Mouse (Mus musculus): Measurements from ENCODE around the gene Cfap52. TPM values are rescaled to one million over a fixed set of nuclear protein-coding genes. Genes with fewer than 3 reads are reported as not detected.
A peak's percentile ranks its signal among the peaks of the same experiment; 100 is the strongest.

The Cfap52 gene
- polyA plus RNA-seq, 1 experiment from 2014 or later: 1.0 TPM

GRCm38 (mm10) chr11:67921827-67922754 lies 43.4 kb downstream of the Cfap52 start, which contains the start of gene Usp43:
TSS of gene Usp43 (minus strand) at chr11:67922153.
- Histone ChIP-seq H3K27me3 (replicated peaks; ENCODE audit: control insufficient read depth, insufficient read depth, low read length) (peaks cover 16% of the 10 kb centered on the region; the same call in 1 of the 2 replicates), H3K36me3 (ENCODE audit: control insufficient read depth, insufficient read depth, low read length) (no peaks in the 10 kb centered on the region), H3K27ac (ENCODE audit: low read depth) (peak within 1 kb of the TSS; percentile 78), H3K4me2 (ENCODE audit: low read length) (peak within 1 kb of the TSS; percentile 99), H3K4me1 (replicated peaks; ENCODE audit: control insufficient read depth, insufficient read depth, low read length) (no peaks in the 10 kb centered on the region), H3K9ac (ENCODE audit: low read length) (peak within 1 kb of the TSS; percentile 64), H3K9me3 (ENCODE audit: control insufficient read depth, low read length) (no peaks in the 10 kb centered on the region), H3K4me3 (ENCODE audit: low read depth, low read length) (peak within 1 kb of the TSS; percentile 67)
- ATAC-seq (replicated peaks; ENCODE audit: low FRiP score, low TSS enrichment, low read depth) (peak; percentile 86), DNase-seq (ENCODE audit: low spot score) (peak; percentile 82)
- WGBS: 3% methylated on average over 69 of the region's 80 CpGs

GRCm38 (mm10) chr11:67921091-67921826 lies 44.2 kb downstream of the Cfap52 start:
- peak; percentile 42 for ATAC-seq (replicated peaks; ENCODE audit: low FRiP score, low TSS enrichment, low read depth)
- H3K4me1 ChIP-seq (replicated peaks; ENCODE audit: control insufficient read depth, insufficient read depth, low read length): no peaks in the 10 kb centered on the region
- H3K27ac ChIP-seq (ENCODE audit: low read depth): peak overlapping the region; percentile 78
- peak overlapping the region; percentile 67 for H3K4me3 ChIP-seq (ENCODE audit: low read depth, low read length)
- H3K27me3 ChIP-seq (replicated peaks; ENCODE audit: control insufficient read depth, insufficient read depth, low read length): peaks cover 16% of the 10 kb centered on the region; the same call in 1 of the 2 replicates
- DNase-seq (ENCODE audit: low spot score): no peak
- no peaks in the 10 kb centered on the region for H3K36me3 ChIP-seq (ENCODE audit: control insufficient read depth, insufficient read depth, low read length)
- peak overlapping the region; percentile 64 for H3K9ac ChIP-seq (ENCODE audit: low read length)
- peak overlapping the region; percentile 99 for H3K4me2 ChIP-seq (ENCODE audit: low read length)
- H3K9me3 ChIP-seq (ENCODE audit: control insufficient read depth, low read length): no peaks in the 10 kb centered on the region
- WGBS: 2% methylated on average over 47 of the region's 47 CpGs

- H3K4me2 ChIP-seq (ENCODE audit: low read length): peak overlapping the region; percentile 99
- peak overlapping the region; percentile 67 for H3K4me3 ChIP-seq (ENCODE audit: low read depth, low read length)
- 48% methylated on average over 9 of the region's 9 CpGs for WGBS
- H3K36me3 ChIP-seq (ENCODE audit: control insufficient read depth, insufficient read depth, low read length): no peaks in the 10 kb centered on the region
- no peak overlapping the region for H3K27ac ChIP-seq (ENCODE audit: low read depth)
- no peak for ATAC-seq (replicated peaks; ENCODE audit: low FRiP score, low TSS enrichment, low read depth)
- no peak overlapping the region for H3K9ac ChIP-seq (ENCODE audit: low read length)
- H3K27me3 ChIP-seq (replicated peaks; ENCODE audit: control insufficient read depth, insufficient read depth, low read length): peaks cover 16% of the 10 kb centered on the region; the same call in 1 of the 2 replicates
- no peaks in the 10 kb centered on the region for H3K4me1 ChIP-seq (replicated peaks; ENCODE audit: control insufficient read depth, insufficient read depth, low read length)
- H3K9me3 ChIP-seq (ENCODE audit: control insufficient read depth, low read length): no peaks in the 10 kb centered on the region
- no peak for DNase-seq (ENCODE audit: low spot score)
These were observed 45.1 kb downstream of the Cfap52 start for GRCm38 (mm10) chr11:67920226-67920960.

- Histone ChIP-seq H3K4me3 (ENCODE audit: low read depth, low read length) (no peak overlapping the region), H3K9me3 (ENCODE audit: control insufficient read depth, low read length) (no peaks in the 10 kb centered on the region), H3K4me1 (replicated peaks; ENCODE audit: control insufficient read depth, insufficient read depth, low read length) (no peaks in the 10 kb centered on the region), H3K9ac (ENCODE audit: low read length) (no peak overlapping the region), H3K27me3 (replicated peaks; ENCODE audit: control insufficient read depth, insufficient read depth, low read length) (peaks cover 16% of the 10 kb centered on the region; the same call in 1 of the 2 replicates), H3K4me2 (ENCODE audit: low read length) (no peak overlapping the region), H3K36me3 (ENCODE audit: control insufficient read depth, insufficient read depth, low read length) (no peaks in the 10 kb centered on the region), H3K27ac (ENCODE audit: low read depth) (no peak overlapping the region)
- DNase-seq (ENCODE audit: low spot score) (no peak), ATAC-seq (replicated peaks; ENCODE audit: low FRiP score, low TSS enrichment, low read depth) (no peak)
- 61% methylated on average over 5 of the region's 5 CpGs for WGBS
These were observed 45.9 kb downstream of the Cfap52 start for GRCm38 (mm10) chr11:67919593-67919992.

- H3K4me1 ChIP-seq (replicated peaks; ENCODE audit: control insufficient read depth, insufficient read depth, low read length): no peaks in the 10 kb centered on the region
- no peaks in the 10 kb centered on the region for H3K9me3 ChIP-seq (ENCODE audit: control insufficient read depth, low read length)
- WGBS: 88% methylated on average over 3 of the region's 3 CpGs
- H3K9ac ChIP-seq (ENCODE audit: low read length): no peak overlapping the region
- no peak overlapping the region for H3K27ac ChIP-seq (ENCODE audit: low read depth)
- H3K36me3 ChIP-seq (ENCODE audit: control insufficient read depth, insufficient read depth, low read length): no peaks in the 10 kb centered on the region
- H3K27me3 ChIP-seq (replicated peaks; ENCODE audit: control insufficient read depth, insufficient read depth, low read length): peaks cover 16% of the 10 kb centered on the region; the same call in 1 of the 2 replicates
- H3K4me2 ChIP-seq (ENCODE audit: low read length): no peak overlapping the region
- ATAC-seq (replicated peaks; ENCODE audit: low FRiP score, low TSS enrichment, low read depth) (no peak), DNase-seq (ENCODE audit: low spot score) (no peak)
- H3K4me3 ChIP-seq (ENCODE audit: low read depth, low read length): no peak overlapping the region
These were observed 48.3 kb downstream of the Cfap52 start for GRCm38 (mm10) chr11:67917126-67917525.

- no peaks in the 10 kb centered on the region for H3K4me1 ChIP-seq (replicated peaks; ENCODE audit: control insufficient read depth, insufficient read depth, low read length)
- H3K9me3 ChIP-seq (ENCODE audit: control insufficient read depth, low read length): no peaks in the 10 kb centered on the region
- H3K9ac ChIP-seq (ENCODE audit: low read length): no peak overlapping the region
- H3K27me3 ChIP-seq (replicated peaks; ENCODE audit: control insufficient read depth, insufficient read depth, low read length): no peaks in the 10 kb centered on the region
- no peak overlapping the region for H3K4me3 ChIP-seq (ENCODE audit: low read depth, low read length)
- ATAC-seq (replicated peaks; ENCODE audit: low FRiP score, low TSS enrichment, low read depth): no peak
- no peak overlapping the region for H3K27ac ChIP-seq (ENCODE audit: low read depth)
- no peaks in the 10 kb centered on the region for H3K36me3 ChIP-seq (ENCODE audit: control insufficient read depth, insufficient read depth, low read length)
- no peak for DNase-seq (ENCODE audit: low spot score)
- H3K4me2 ChIP-seq (ENCODE audit: low read length): no peak overlapping the region
- 83% methylated on average over 5 of the region's 5 CpGs for WGBS
These were observed 54.4 kb downstream of the Cfap52 start for GRCm38 (mm10) chr11:67911074-67911473.

- no peaks in the 10 kb centered on the region for H3K9me3 ChIP-seq (ENCODE audit: control insufficient read depth, low read length)
- DNase-seq (ENCODE audit: low spot score) (no peak), ATAC-seq (replicated peaks; ENCODE audit: low FRiP score, low TSS enrichment, low read depth) (no peak)
- H3K27me3 ChIP-seq (replicated peaks; ENCODE audit: control insufficient read depth, insufficient read depth, low read length): no peaks in the 10 kb centered on the region
- H3K36me3 ChIP-seq (ENCODE audit: control insufficient read depth, insufficient read depth, low read length): no peaks in the 10 kb centered on the region
- 86% methylated on average over 4 of the region's 4 CpGs for WGBS
- no peak overlapping the region for H3K4me3 ChIP-seq (ENCODE audit: low read depth, low read length)
- H3K27ac ChIP-seq (ENCODE audit: low read depth): no peak overlapping the region
- H3K4me1 ChIP-seq (replicated peaks; ENCODE audit: control insufficient read depth, insufficient read depth, low read length): no peaks in the 10 kb centered on the region
- H3K4me2 ChIP-seq (ENCODE audit: low read length): no peak overlapping the region
- H3K9ac ChIP-seq (ENCODE audit: low read length): no peak overlapping the region
These were observed 61.7 kb downstream of the Cfap52 start for GRCm38 (mm10) chr11:67903756-67904155.

GRCm38 (mm10) chr11:67897064-67897560 lies 68.3 kb downstream of the Cfap52 start:
- Histone ChIP-seq H3K27me3 (replicated peaks; ENCODE audit: control insufficient read depth, insufficient read depth, low read length) (no peaks in the 10 kb centered on the region), H3K4me3 (ENCODE audit: low read depth, low read length) (no peak overlapping the region), H3K9me3 (ENCODE audit: control insufficient read depth, low read length) (no peaks in the 10 kb centered on the region), H3K36me3 (ENCODE audit: control insufficient read depth, insufficient read depth, low read length) (no peaks in the 10 kb centered on the region), H3K27ac (ENCODE audit: low read depth) (no peak overlapping the region), H3K9ac (ENCODE audit: low read length) (no peak overlapping the region), H3K4me1 (replicated peaks; ENCODE audit: control insufficient read depth, insufficient read depth, low read length) (no peaks in the 10 kb centered on the region), H3K4me2 (ENCODE audit: low read length) (no peak overlapping the region)
- ATAC-seq (replicated peaks; ENCODE audit: low FRiP score, low TSS enrichment, low read depth): peak; percentile 40; the same call in 1 of the 2 replicates
- peak; percentile 76 for DNase-seq (ENCODE audit: low spot score)
- WGBS: 55% methylated on average over 8 of the region's 8 CpGs

Measured in intestine, embryonic 14.5 days (tissue).